21 mouse cellular contexts compared by ENCODE assay signal in the genomic region with DNA sequence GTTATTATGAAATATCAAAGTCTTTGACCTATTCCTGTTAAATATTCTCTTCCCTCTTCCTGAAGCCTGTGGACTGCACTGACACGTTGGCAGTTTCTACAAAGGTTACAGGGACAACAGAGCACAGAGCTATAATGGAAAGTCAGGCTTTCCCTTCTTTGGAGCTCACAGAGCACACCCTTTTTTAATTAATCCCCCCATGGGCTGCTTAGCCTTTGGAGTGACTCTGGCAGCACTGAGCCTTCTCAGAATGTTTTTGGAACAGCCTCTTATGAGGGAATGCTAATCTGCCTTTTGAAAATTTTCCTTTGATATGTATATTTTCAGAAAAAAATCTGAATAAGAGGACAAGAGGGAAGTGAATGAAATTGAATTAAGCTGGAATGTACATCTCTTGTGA.
A peak's percentile ranks its signal among the peaks of the same experiment; 100 is the strongest.
DNase-seq lines count a peak whose midpoint lies in the region; ATAC-seq and TF ChIP-seq lines count a peak whose summit lies in the region.
"Had no signal": no experiment of that assay in that cellular context is flagged by ENCODE, and none has a peak within 500 bp of the region (broad histone marks: within the 10 kb centered on the region; RNA-seq: fewer than 3 reads in every experiment).

No protein-coding gene starts in this region.

- no peaks in the 10 kb centered on the region for H3K4me1 ChIP-seq in liver, adult 2 months (ENCODE audit: control insufficient read depth, insufficient read depth, low read length)
- no peaks in the 10 kb centered on the region for H3K4me1 ChIP-seq in liver, postnatal 0 days (ENCODE audit: insufficient read depth)
- H3K4me1 ChIP-seq in forebrain, embryonic 16.5 days (replicated peaks; ENCODE audit: control insufficient read depth, insufficient read depth, low read length): 0 out of 2 replicates have a peak, but pooled peaks cover 2% of the 10 kb centered on the region
- 0 out of 2 replicates have a peak, but pooled peaks cover 4% of the 10 kb centered on the region for H3K4me1 ChIP-seq in midbrain, embryonic 16.5 days (ENCODE audit: control insufficient read depth, insufficient read depth, low read length)
- H3K4me1 ChIP-seq: embryonic facial prominence, embryonic 15.5 days; heart, embryonic 13.5 days; hindbrain, embryonic 15.5 days had no signal

- no peak for TF ChIP-seq POLR2A in liver, adult 2 months (IDR thresholded peaks at IDR 0.05; ENCODE audit: extremely low read depth, insufficient read depth, low read length)

- no peak overlapping the region for H3K4me3 ChIP-seq in liver, adult 2 months (ENCODE audit: insufficient read depth, low read depth, low read length)
- no peak overlapping the region for H3K4me3 ChIP-seq in liver, postnatal 0 days (ENCODE audit: low read depth, low read length)
- H3K4me3 ChIP-seq in forebrain, embryonic 16.5 days (replicated peaks; ENCODE audit: low read length): no peak overlapping the region
- no peak overlapping the region for H3K4me3 ChIP-seq in midbrain, embryonic 16.5 days (ENCODE audit: low read depth, low read length)
- H3K4me3 ChIP-seq: embryonic facial prominence, embryonic 15.5 days; erythroblast, embryonic 14.5 days; heart, embryonic 13.5 days; hindbrain, embryonic 15.5 days had no signal

- no peak for TF ChIP-seq CTCF in liver, adult 2 months (IDR thresholded peaks at IDR 0.05; ENCODE audit: low read depth, low read length)
- no peak for TF ChIP-seq CTCF in liver, postnatal 0 days (IDR thresholded peaks at IDR 0.05; ENCODE audit: low read depth)

- H3K9me3 ChIP-seq in liver, postnatal 0 days (ENCODE audit: low read length): no peaks in the 10 kb centered on the region
- no peaks in the 10 kb centered on the region for H3K9me3 ChIP-seq in forebrain, embryonic 16.5 days (ENCODE audit: control insufficient read depth, low read length)
- no peaks in the 10 kb centered on the region for H3K9me3 ChIP-seq in midbrain, embryonic 16.5 days (replicated peaks; ENCODE audit: control insufficient read depth, low read length, poor library complexity, severe bottlenecking)
- H3K9me3 ChIP-seq: embryonic facial prominence, embryonic 15.5 days; G1E; heart, embryonic 13.5 days; hindbrain, embryonic 15.5 days had no signal

- peak; percentile 10 for DNase-seq in embryo, embryonic 11 days
- DNase-seq in embryo, embryonic 9.5 days (ENCODE audit: extremely low spot score): no peak
- DNase-seq in liver, adult 2 months (ENCODE audit: extremely low read depth, low read depth, low spot score): peak; percentile 34
- DNase-seq in liver, postnatal 0 days: no peak
- DNase-seq: adrenal gland, adult 8-10 months; B cell, adult 2 months; cerebellum, adult 18-20 months; cerebellum, adult 9-11 months; cerebellum, postnatal 36 days; gastrocnemius, postnatal 36 days; heart, adult 11 months; heart, postnatal 36 days had no signal

- no peaks in the 10 kb centered on the region for H3K79me2 ChIP-seq in liver, adult 2 months (ENCODE audit: control insufficient read depth, insufficient read depth, low read length)

- no peak for TF ChIP-seq EP300 in liver, postnatal 0 days (IDR thresholded peaks at IDR 0.05; ENCODE audit: low read depth)

- no peak overlapping the region for H3K27ac ChIP-seq in liver, adult 2 months (replicated peaks; ENCODE audit: insufficient read depth, low read depth, low read length)
- no peak overlapping the region for H3K27ac ChIP-seq in liver, postnatal 0 days (ENCODE audit: low read depth)
- no peak overlapping the region for H3K27ac ChIP-seq in forebrain, embryonic 16.5 days (ENCODE audit: low read length)
- H3K27ac ChIP-seq in midbrain, embryonic 16.5 days (ENCODE audit: low read length): no peak overlapping the region
- H3K27ac ChIP-seq: embryonic facial prominence, embryonic 15.5 days; heart, embryonic 13.5 days; hindbrain, embryonic 15.5 days had no signal

- WGBS in liver, adult 2 months: 6% methylated on average over 1 of the region's 1 CpGs
- WGBS in liver, postnatal 0 days (ENCODE audit: insufficient replicate concordance): 28% methylated on average over 1 of the region's 1 CpGs
- 0% methylated on average over 1 of the region's 1 CpGs for WGBS in forebrain, embryonic 16.5 days
- WGBS in midbrain, embryonic 16.5 days: 0% methylated on average over 1 of the region's 1 CpGs

- H3K36me3 ChIP-seq in liver, adult 2 months (ENCODE audit: control insufficient read depth, insufficient read depth, low read length): no peaks in the 10 kb centered on the region
- H3K36me3 ChIP-seq in liver, postnatal 0 days (replicated peaks; ENCODE audit: insufficient read depth, low read length): no peaks in the 10 kb centered on the region
- H3K36me3 ChIP-seq in forebrain, embryonic 16.5 days (ENCODE audit: control insufficient read depth, insufficient read depth): no peaks in the 10 kb centered on the region
- no peaks in the 10 kb centered on the region for H3K36me3 ChIP-seq in midbrain, embryonic 16.5 days (ENCODE audit: control insufficient read depth, insufficient read depth, low read length)
- H3K36me3 ChIP-seq: embryonic facial prominence, embryonic 15.5 days; G1E; heart, embryonic 13.5 days; hindbrain, embryonic 15.5 days had no signal

- no peaks in the 10 kb centered on the region for H3K27me3 ChIP-seq in liver, adult 2 months (ENCODE audit: control insufficient read depth, insufficient read depth, low read length)
- H3K27me3 ChIP-seq in liver, postnatal 0 days (ENCODE audit: insufficient read depth, low read length): no peaks in the 10 kb centered on the region
- H3K27me3 ChIP-seq in forebrain, embryonic 16.5 days (replicated peaks; ENCODE audit: control insufficient read depth, insufficient read depth, low read length): no peaks in the 10 kb centered on the region
- H3K27me3 ChIP-seq in midbrain, embryonic 16.5 days (ENCODE audit: control insufficient read depth, insufficient read depth, low read depth, low read length): no peaks in the 10 kb centered on the region
- H3K27me3 ChIP-seq: embryonic facial prominence, embryonic 15.5 days; heart, embryonic 13.5 days; hindbrain, embryonic 15.5 days had no signal

- H3K9ac ChIP-seq in liver, adult 2 months (ENCODE audit: low read depth, low read length): no peak overlapping the region
- H3K9ac ChIP-seq in liver, postnatal 0 days (replicated peaks): no peak overlapping the region
- no peak overlapping the region for H3K9ac ChIP-seq in forebrain, embryonic 16.5 days (replicated peaks; ENCODE audit: low read depth, low read length)
- H3K9ac ChIP-seq in midbrain, embryonic 16.5 days (ENCODE audit: low read depth, low read length): no peak overlapping the region
- H3K9ac ChIP-seq: embryonic facial prominence, embryonic 15.5 days; heart, embryonic 13.5 days; hindbrain, embryonic 15.5 days had no signal

- H3K4me2 ChIP-seq in liver, postnatal 0 days (ENCODE audit: low read depth, low read length): no peak overlapping the region
- H3K4me2 ChIP-seq in forebrain, embryonic 16.5 days (ENCODE audit: low read length): no peak overlapping the region
- H3K4me2 ChIP-seq in midbrain, embryonic 16.5 days (ENCODE audit: low read length): no peak overlapping the region
- H3K4me2 ChIP-seq: embryonic facial prominence, embryonic 15.5 days; heart, embryonic 13.5 days; hindbrain, embryonic 15.5 days had no signal

- no peak for ATAC-seq in liver, postnatal 0 days
- peak; percentile 63 for ATAC-seq in forebrain, embryonic 16.5 days
- peak; percentile 70 for ATAC-seq in midbrain, embryonic 16.5 days
- ATAC-seq in frontal cortex, adult (ENCODE audit: low TSS enrichment): no peak
- ATAC-seq: CD4-positive, CD25-positive, alpha-beta regulatory T cell, adult 4 months had no signal

Comparison
In these comparisons a context has a peak if more than half of its experiments do, and no peak if none do; other contexts are left out.
1. DNase-seq: peak in embryo, embryonic 11 days (single experiment) and liver, adult 2 months (single experiment); none in embryo, embryonic 9.5 days (single experiment) and liver, postnatal 0 days (single experiment).
2. ATAC-seq: peak in forebrain, embryonic 16.5 days (single experiment) and midbrain, embryonic 16.5 days (single experiment); none in liver, postnatal 0 days (single experiment) and frontal cortex, adult (single experiment).